Mouse (Mus musculus): ENCODE measurements around the gene 4931414P19Rik.

DNA sequence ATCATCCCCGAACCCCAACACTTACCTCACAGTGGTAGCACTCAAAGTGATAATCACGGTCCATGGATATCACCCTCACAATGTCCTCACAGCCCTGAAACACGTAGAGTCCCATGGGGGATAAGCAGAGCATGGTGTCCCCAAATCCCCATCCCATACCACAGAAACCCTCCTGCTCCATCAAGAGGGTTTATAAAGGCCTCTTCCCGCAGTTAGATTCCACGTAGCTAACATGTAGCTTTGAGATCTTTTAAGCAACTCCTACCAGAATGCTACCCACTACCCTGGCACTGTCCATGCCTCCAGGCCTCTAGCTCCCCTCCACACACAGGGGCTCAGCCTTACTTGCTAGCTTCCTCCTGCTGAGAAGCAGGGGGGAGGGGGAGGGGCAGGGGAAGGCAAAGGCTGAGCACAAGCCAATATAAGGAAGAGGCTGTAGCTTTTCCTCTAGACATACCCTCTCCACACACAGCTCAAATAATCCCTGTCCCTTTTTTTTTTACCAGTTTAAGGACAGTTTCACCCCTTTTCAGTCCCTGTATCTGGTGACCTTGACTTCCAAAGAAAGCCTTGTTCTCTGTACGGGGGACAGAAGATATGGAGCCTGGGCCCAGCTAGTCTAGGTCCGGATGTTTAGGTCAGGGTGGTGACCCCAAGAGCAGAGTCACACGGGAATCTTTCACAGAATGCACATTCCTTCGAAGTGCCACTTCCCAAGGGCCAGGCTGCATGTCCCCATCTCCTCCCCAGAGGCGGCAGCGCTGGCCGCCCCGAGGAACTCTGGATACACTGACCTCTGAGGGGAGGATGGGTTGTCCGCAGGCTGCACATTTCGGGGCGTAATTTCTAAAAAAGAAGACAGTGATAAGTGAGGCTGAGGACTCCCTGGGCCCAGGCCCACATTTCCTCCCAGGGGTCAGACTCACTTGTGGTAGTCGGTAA is 36.1 kb downstream of the 4931414P19Rik start:
- no peak for TF ChIP-seq CTCF (IDR thresholded peaks at IDR 0.05; ENCODE audit: low read depth)
- TF ChIP-seq EP300 (IDR thresholded peaks at IDR 0.05; ENCODE audit: low read depth): no peak
